Mouse (Mus musculus): ENCODE results near the gene Cytip.

DNA sequence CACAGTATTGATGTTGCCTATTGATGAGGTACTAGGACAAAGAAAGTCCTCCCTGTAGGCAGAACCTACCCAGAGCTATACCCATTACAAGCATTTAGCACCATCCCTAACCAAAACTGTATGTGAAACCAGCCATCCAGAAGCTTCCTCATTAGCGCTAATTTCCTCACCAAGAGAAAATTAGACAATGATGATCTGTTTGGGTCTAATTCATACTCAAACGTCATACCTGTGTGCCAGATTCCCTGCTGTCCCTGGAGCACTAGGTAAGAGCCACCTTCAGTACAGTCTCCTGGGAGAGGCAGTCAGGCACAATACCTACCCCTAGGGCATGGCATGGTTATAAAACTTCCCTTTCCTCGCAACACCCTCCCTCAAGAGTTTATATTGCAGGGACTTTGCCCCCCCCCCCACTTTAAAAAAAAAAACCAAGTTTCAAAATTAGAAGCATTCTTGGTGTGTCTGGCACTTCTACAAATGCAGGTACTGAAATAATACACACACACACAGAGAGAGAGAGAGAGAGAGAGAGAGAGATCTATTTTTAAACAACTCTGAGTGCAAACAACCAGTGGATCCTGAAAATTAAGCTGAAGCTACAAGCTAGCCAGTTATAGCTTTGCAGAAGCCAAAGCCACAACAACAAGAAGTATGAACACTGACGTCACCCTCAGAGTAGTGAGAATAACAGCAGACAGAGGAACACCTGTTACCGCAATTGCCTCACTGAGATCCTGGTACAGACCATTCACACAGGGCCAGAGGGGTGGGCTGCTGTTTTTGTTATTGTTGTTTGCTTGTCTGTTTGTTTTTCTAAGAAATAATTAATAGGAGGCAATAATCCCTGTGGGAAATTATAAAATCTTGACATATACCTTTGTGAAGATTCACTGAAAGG, 38.6 kb downstream of the Cytip start:
- TF ChIP-seq POLR2A (IDR thresholded peaks at IDR 0.05; ENCODE audit: low read depth, low read length) (no peak), CTCF (IDR thresholded peaks at IDR 0.05; ENCODE audit: borderline replicate concordance, insufficient read depth, low read length) (no peak)

Measured in embryonic fibroblast, embryonic 13.5 days (primary cell).